Mouse (Mus musculus) embryonic facial prominence, embryonic 11.5 days (tissue): Measurements from ENCODE around the gene Myo1c. TPM values are rescaled to one million over a fixed set of nuclear protein-coding genes. Genes with fewer than 3 reads are reported as not detected.

Source experiments
- ATAC-seq: fragments of 200-750 bp; cut with Nextera tagmentation; replicated peaks from 2 replicates; pipeline ENCODE4 v1.8.0; 2017; ENCODE audit warnings: low read depth; ENCODE audit not compliant: insufficient number of reproducible peaks, low FRiP score, low TSS enrichment
- DNase-seq: peaks from one replicate; pipeline ENCODE4 v3.0.0-alpha.2; 2015; ENCODE audit warnings: low spot score
- H3K27ac ChIP-seq: fragments of 300-500 bp; sonication (generic); replicated peaks from 2 replicates; pipeline ENCODE4 v1.5.1; 2014; ENCODE audit warnings: mild to moderate bottlenecking, low read depth, low read length, control low read depth
- H3K27me3 ChIP-seq: fragments of 300-500 bp; sonication (generic); 2 replicates; pipeline ENCODE4 v1.6.1; 2014; ENCODE audit warnings: mild to moderate bottlenecking, low read length, moderate library complexity, mixed read lengths; ENCODE audit not compliant: control insufficient read depth, insufficient read depth
- H3K36me3 ChIP-seq: fragments of 300-500 bp; sonication (generic); replicated peaks from 2 replicates; pipeline ENCODE4 v1.6.1; 2014; ENCODE audit warnings: low read depth, mild to moderate bottlenecking, low read length, moderate library complexity, mixed read lengths; ENCODE audit not compliant: control insufficient read depth, insufficient read depth
- H3K4me1 ChIP-seq: fragments of 300-500 bp; sonication (generic); 2 replicates; pipeline ENCODE4 v1.6.1; 2014; ENCODE audit warnings: low read length, mixed read lengths; ENCODE audit not compliant: control insufficient read depth, insufficient read depth
- H3K4me2 ChIP-seq: fragments of 300-500 bp; sonication (generic); 2 replicates; pipeline ENCODE4 v1.6.1; 2014; ENCODE audit warnings: low read depth, mild to moderate bottlenecking, control low read depth, low read length, moderate library complexity
- H3K4me3 ChIP-seq: fragments of 300-500 bp; sonication (generic); 2 replicates; pipeline ENCODE4 v1.5.1; 2014; ENCODE audit warnings: low read depth, low read length, control low read depth
- H3K9ac ChIP-seq: fragments of 300-500 bp; sonication (generic); replicated peaks from 2 replicates; pipeline ENCODE4 v1.6.1; 2014; ENCODE audit warnings: mild to moderate bottlenecking, control low read depth, low read length
- H3K9me3 ChIP-seq: fragments of 300-500 bp; sonication (generic); replicated peaks from 2 replicates; pipeline ENCODE4 v1.6.1; 2016; ENCODE audit warnings: mild to moderate bottlenecking, low read length, inconsistent platforms, mixed read lengths; ENCODE audit not compliant: control insufficient read depth
- WGBS: fragments of 180-500 bp; shearing (Covaris S2); extraction: QIAGEN DNeasy Blood & Tissue Kit; methylation state at CpG from one replicate; pipeline ENCODE4 v1.1.7; 2014; 5-methylcytosine and 5-hydroxymethylcytosine counted together
- polyA plus RNA-seq: library from polyadenylated mRNA; unstranded; fragments of >200 nt; fragmentation: Nextera tagmentation; extraction: Ambion mirVana; gene quantifications from 2 replicates; pipeline ENCODE4 v1.2.1, GENCODE M21; 2014

Myo1c gene
- polyA plus RNA-seq, 1 experiment from 2014 or later: 14.1 TPM

DNA sequence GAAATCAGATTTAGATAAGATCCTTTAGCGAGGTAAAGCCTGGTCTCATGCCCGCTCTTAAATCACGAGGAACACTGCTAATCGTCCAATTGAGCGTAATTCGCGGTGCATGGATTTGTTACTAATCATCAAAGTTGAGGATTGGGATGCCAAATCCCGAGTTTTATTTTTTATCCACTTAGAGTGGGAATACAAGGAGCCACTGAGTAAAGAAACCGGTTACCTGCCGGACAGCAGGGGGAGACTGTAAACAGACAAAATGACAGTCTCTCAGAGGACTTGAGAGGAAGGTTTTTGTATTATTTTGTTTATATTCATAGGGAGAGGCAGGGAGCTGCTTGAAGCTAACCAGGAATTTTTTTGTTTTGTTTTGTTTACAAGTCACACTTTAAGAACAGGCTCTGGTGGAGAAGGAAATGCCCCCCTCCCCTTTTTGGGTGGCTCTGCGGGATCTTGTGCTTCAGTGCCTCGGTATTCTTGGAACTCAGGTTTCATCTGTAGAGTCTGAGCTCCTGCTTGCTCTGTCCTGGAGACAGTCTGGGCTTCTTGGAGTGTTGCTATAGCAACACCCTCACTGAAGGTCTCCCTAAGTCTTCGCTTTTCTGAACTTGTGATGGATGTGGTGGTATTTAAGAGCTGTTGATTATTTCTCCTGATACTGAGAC, 18.6 kb upstream of the Myo1c start:
- no peaks in the 10 kb centered on the region for H3K9me3 ChIP-seq
- no peaks in the 10 kb centered on the region; the same call in 1 of the 2 replicates for H3K36me3 ChIP-seq
- H3K4me2 ChIP-seq: peak overlapping the region; percentile 65
- no peak for ATAC-seq
- H3K27ac ChIP-seq: no peak overlapping the region
- peak; percentile 17 for DNase-seq
- no peaks in the 10 kb centered on the region for H3K27me3 ChIP-seq
- peak overlapping the region; percentile 63 for H3K9ac ChIP-seq
- no peaks in the 10 kb centered on the region for H3K4me1 ChIP-seq
- H3K4me3 ChIP-seq: peak overlapping the region; percentile 73
- WGBS: 11% methylated on average over 13 of the region's 13 CpGs

DNA sequence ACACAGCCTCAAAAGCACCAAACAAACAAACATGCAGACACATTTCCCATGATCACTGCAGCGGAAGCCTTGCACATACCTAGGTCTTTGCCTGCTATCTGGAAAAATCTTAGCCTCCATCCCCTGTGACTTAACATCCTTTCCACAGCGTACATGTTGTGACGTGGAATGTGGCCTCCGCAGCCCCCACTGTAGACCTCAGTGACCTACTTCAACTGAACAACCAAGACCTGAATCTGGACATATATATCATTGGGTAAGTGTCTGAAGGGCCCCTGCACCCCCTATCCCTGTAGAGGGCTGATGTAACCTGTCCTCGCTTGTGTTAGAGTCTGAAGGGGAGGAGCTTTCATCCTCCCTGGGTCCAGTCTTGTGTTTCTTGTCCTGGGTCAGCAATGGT, 17.4 kb upstream of the Myo1c start:
- Histone ChIP-seq H3K4me1 (no peaks in the 10 kb centered on the region), H3K36me3 (no peaks in the 10 kb centered on the region), H3K4me2 (no peak overlapping the region), H3K27ac (no peak overlapping the region), H3K9ac (no peak overlapping the region), H3K27me3 (no peaks in the 10 kb centered on the region), H3K9me3 (no peaks in the 10 kb centered on the region), H3K4me3 (no peak overlapping the region)
- 95% methylated on average over 5 of the region's 5 CpGs for WGBS
- DNase-seq: no peak
- no peak for ATAC-seq

DNA sequence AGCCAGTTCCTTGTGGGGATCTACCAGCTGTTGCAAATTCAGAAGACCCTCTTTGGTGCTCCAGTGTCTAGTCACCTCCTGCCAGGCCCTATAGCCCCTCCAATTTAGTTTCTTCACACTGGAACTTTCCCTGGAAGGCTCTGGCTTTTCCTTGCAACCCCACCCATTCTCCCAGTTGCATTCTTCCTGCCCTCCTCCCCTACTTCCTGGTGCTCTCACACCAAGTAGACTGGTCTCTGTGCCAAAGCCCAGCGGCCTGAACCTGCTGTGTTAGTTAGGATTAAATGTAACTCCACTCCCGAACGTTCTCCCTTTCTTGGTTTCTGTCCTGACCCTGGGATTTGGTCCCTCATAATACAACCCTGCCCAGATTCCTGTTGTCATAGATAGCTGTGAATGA, 15.5 kb upstream of the Myo1c start:
- H3K36me3 ChIP-seq: no peaks in the 10 kb centered on the region
- no peak overlapping the region for H3K4me3 ChIP-seq
- no peak overlapping the region for H3K4me2 ChIP-seq
- WGBS: 76% methylated on average over 3 of the region's 3 CpGs
- ATAC-seq: no peak
- no peak overlapping the region for H3K9ac ChIP-seq
- H3K27me3 ChIP-seq: no peaks in the 10 kb centered on the region
- no peaks in the 10 kb centered on the region for H3K4me1 ChIP-seq
- no peaks in the 10 kb centered on the region for H3K9me3 ChIP-seq
- no peak for DNase-seq
- no peak overlapping the region for H3K27ac ChIP-seq

DNA sequence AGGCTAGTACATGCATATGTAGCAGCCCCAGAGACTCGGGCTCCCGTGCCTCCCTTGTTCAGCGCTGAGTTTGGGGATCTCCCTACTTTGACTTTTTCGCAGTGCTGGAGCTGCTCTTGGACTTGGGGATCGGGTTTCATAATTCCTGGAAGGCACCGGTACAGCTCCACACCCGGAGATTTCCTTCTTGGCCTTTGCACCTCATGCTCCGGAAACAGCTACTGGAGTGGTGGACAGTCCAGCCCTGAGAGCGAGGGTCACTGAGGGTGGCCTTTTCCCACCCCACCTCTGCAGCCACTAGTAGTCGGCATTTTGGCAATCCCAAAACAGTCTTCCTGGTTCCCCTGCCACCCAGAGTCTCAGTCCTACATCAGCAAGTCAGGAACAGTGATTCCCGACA, 15.0 kb upstream of the Myo1c start:
- no peaks in the 10 kb centered on the region for H3K36me3 ChIP-seq
- H3K4me1 ChIP-seq: no peaks in the 10 kb centered on the region
- H3K4me3 ChIP-seq: no peak overlapping the region
- no peak overlapping the region for H3K27ac ChIP-seq
- DNase-seq (no peak), ATAC-seq (no peak)
- 59% methylated on average over 11 of the region's 11 CpGs for WGBS
- no peaks in the 10 kb centered on the region for H3K27me3 ChIP-seq
- no peaks in the 10 kb centered on the region for H3K9me3 ChIP-seq
- H3K4me2 ChIP-seq: 0 out of 2 replicates have a peak overlapping the region, but pooled peaks have one; percentile 7
- no peak overlapping the region for H3K9ac ChIP-seq

DNA sequence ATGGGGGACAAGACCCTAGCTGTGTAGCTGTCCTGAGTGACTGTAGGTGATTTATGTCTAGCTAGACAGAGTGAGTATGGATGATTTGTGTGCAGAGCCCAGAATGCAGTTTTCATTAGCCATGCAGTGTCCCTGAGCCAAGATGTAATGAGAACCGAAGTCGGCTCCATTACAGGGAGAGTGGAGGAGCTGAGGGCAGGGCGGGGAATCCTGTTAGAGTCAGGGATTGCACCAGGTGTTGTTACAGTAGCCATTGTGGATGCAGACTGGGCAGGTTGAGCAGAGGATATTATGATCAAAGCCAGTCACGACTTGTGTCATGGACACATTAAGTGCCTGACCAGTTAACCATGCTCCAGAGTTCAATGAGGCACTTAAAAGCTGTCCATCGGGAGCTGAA, 7.0 kb upstream of the Myo1c start:
- H3K4me1 ChIP-seq: no peaks in the 10 kb centered on the region
- H3K9me3 ChIP-seq: no peaks in the 10 kb centered on the region
- H3K9ac ChIP-seq: no peak overlapping the region; the same call in 1 of the 2 replicates
- H3K4me3 ChIP-seq: no peak overlapping the region
- no peaks in the 10 kb centered on the region for H3K36me3 ChIP-seq
- H3K27me3 ChIP-seq: no peaks in the 10 kb centered on the region
- ATAC-seq (no peak), DNase-seq (no peak)
- H3K4me2 ChIP-seq: no peak overlapping the region
- WGBS: 86% methylated on average over 5 of the region's 5 CpGs
- no peak overlapping the region for H3K27ac ChIP-seq

DNA sequence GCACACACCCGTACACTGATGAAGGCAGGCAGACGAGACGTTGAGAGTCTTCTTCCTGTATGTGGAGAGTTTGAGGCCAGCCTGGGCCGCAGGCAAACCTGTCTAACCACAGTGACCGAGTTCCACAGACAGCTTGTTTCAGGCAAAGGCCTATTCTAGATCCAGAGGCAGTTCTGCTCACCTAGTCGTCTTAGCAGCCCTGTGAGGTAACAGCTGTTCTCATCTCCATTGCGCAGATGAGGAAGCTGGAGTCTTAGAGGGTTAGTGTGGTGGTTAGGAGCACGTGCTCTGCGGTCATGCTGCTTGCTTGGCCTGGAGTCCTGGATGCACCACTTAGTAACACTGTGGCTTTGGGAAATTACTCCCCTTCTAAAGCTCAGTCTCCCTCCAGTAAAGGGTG, 5.6 kb upstream of the Myo1c start:
- no peak for ATAC-seq
- Histone ChIP-seq H3K9me3 (no peaks in the 10 kb centered on the region), H3K4me1 (no peaks in the 10 kb centered on the region), H3K4me3 (no peak overlapping the region), H3K27me3 (no peaks in the 10 kb centered on the region), H3K4me2 (no peak overlapping the region), H3K9ac (no peak overlapping the region), H3K36me3 (no peaks in the 10 kb centered on the region), H3K27ac (no peak overlapping the region)
- DNase-seq: no peak
- WGBS: 81% methylated on average over 9 of the region's 9 CpGs

DNA sequence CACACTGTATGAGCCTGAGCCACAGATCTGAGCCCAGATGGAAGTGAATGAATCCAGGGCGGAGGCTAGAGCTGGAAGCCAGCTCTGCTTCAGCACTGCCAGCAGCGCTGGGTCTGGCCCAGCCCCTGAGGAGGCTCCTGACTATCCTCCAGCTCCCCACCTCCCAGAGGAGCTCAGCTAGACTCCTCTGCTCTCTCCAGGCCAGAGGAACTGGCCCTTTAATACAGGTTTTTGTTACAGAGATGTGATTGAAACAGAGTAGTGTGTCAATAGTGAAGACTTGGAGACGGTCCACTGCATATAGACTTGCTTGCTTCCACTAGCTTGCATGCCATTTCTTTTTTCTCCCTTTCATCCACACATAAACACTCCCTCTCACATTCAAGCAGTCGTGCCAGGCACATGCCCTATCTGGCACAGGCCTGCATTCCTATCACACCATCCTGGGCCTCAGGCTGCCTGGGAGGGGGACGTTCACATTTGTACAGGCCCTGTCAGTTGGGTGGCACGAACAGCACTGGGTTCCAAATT, 2.6 kb upstream of the Myo1c start:
- Histone ChIP-seq H3K4me3 (no peak overlapping the region), H3K36me3 (no peaks in the 10 kb centered on the region), H3K4me2 (no peak overlapping the region), H3K4me1 (peaks cover 5% of the 10 kb centered on the region), H3K27me3 (peaks cover 6% of the 10 kb centered on the region), H3K27ac (no peak overlapping the region), H3K9me3 (no peaks in the 10 kb centered on the region), H3K9ac (no peak overlapping the region)
- ATAC-seq (no peak), DNase-seq (no peak)
- WGBS: 75% methylated on average over 6 of the region's 6 CpGs

DNA sequence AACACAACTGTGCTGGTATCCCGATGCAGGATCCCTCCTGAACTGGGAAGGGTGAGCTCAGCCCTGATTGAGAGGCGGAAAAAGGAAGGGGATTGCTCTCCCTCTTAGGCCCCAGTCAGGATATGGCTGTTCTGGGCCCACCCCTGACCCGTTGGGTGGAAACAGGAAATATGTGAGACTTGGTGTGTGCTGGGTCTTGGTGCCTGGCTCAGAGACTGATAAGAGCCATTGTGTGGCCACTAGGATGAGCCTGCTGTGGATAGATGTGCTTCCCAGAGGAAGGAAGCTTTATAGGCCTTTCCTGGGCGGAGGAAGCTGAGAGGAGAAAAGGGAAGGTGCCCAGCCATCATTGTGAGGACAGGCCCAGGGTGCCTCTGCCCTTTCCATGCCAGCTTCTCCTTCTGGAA, 1.1 kb upstream of the Myo1c start:
- WGBS: 62% methylated on average over 4 of the region's 4 CpGs
- DNase-seq: no peak
- Histone ChIP-seq H3K4me2 (no peak overlapping the region), H3K27ac (no peak overlapping the region), H3K36me3 (no peaks in the 10 kb centered on the region), H3K4me3 (no peak overlapping the region), H3K27me3 (peaks cover 15% of the 10 kb centered on the region), H3K9ac (no peak overlapping the region), H3K9me3 (no peaks in the 10 kb centered on the region), H3K4me1 (peaks cover 9% of the 10 kb centered on the region)
- ATAC-seq: no peak
